Mouse (Mus musculus): ENCODE data around the gene Cfap298.

- no peak for TF ChIP-seq POLR2A (IDR thresholded peaks at IDR 0.05; ENCODE audit: borderline replicate concordance, low read depth, low read length)
- no peak for TF ChIP-seq CTCF (IDR thresholded peaks at IDR 0.05; ENCODE audit: low read depth, low read length)
These were observed 12.1 kb upstream of the Cfap298 start for GRCm38 (mm10) chr16:90946977-90947376.
